In the genomic region with DNA sequence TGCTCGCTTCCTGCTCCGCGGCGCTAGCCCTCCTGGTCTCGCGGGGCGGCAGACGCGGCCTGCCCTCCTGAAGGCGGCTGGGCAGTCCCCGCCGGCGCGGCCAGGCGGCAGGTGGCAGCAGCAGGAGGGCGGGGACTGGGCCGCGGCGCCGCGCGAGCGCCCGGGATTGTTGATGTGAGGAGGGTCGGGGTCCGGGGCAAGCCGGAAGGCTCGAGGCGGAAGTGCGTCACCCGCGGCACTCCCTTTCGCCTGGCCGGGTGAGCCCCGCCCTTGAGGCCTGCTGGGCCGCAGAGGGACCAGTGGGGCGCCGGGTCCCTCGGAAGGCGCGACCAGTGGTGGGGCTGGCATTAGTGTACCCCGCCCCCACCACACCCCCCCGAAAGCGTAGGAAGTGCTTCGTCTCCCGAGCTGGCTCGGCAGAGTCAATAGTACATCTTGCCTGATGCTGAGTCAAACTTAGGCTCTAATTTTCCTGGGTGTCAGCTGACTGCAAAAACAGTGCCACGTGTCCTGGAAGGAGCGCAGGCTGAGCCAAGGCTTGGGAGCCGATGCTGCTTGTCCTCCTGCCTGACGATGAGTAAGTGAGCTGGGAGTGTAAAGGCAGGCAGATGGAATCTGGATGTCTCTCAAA, we compare ENCODE assay signal across 8 mouse cellular contexts. TPM values are rescaled to one million over a fixed set of nuclear protein-coding genes. Genes with fewer than 3 reads are reported as not detected.
DNase-seq lines count a peak whose midpoint lies in the region; ATAC-seq and TF ChIP-seq lines count a peak whose summit lies in the region.

A gene (minus strand): TSS at position 210 of the 631 bp plus-strand sequence.

- DNase-seq in CH12.LX (ENCODE audit: extremely low read depth): peak; percentile 91
- peak; percentile 82 for DNase-seq in c-Kit-positive CD71-positive TER-119-negative erythroid progenitor cells, embryonic 14.5 days (ENCODE audit: low read depth)
- peak; percentile 96 for DNase-seq in heart, postnatal 0 days (ENCODE audit: low spot score)
- peak; percentile 80 for DNase-seq in large intestine, adult 2 months (ENCODE audit: low read depth, low spot score)
- peak; percentile 96 for DNase-seq in liver, postnatal 0 days
- DNase-seq in testis, postnatal 10 days (ENCODE audit: low spot score): peak; percentile 93

- in situ Hi-C loops in CH12.LX (cut with MboI; ENCODE audit: low pct_ligation_motif_present, low pct_unique_long_range_greater_than_20kb, low sequenced_read_pairs): no loop called here

- H3K79me2 ChIP-seq in CH12.LX (replicated peaks; ENCODE audit: control insufficient read depth, extremely low read depth, insufficient read depth, poor library complexity, severe bottlenecking): peaks cover 12% of the 10 kb centered on the region

- peaks cover 3% of the 10 kb centered on the region for H3K9me3 ChIP-seq in CH12.LX (replicated peaks; ENCODE audit: low read length)
- no peaks in the 10 kb centered on the region for H3K9me3 ChIP-seq in forebrain, embryonic 12.5 days
- H3K9me3 ChIP-seq in heart, postnatal 0 days (replicated peaks; ENCODE audit: control insufficient read depth, low read length): no peaks in the 10 kb centered on the region
- no peaks in the 10 kb centered on the region for H3K9me3 ChIP-seq in liver, postnatal 0 days (ENCODE audit: low read length)
- no peaks in the 10 kb centered on the region for H3K9me3 ChIP-seq in neural tube, embryonic 14.5 days (ENCODE audit: control insufficient read depth, low read length)

- dilution Hi-C loops in CH12.LX (cut with MboI; ENCODE audit: extremely low pct_ligation_motif_present, extremely low pct_unique_long_range_greater_than_20kb, low sequenced_read_pairs): no loop called here

- peak in 1 of 2 experiments; percentile 19; a peak in 2 of 4 replicates for TF ChIP-seq CTCF in CH12.LX (conservative IDR thresholded peaks at IDR 0.05 in 1 of 2, IDR thresholded peaks at IDR 0.05 in 1 of 2; ENCODE audit: low read depth in 2 of 2, low read length in 2 of 2)
- no peak for TF ChIP-seq CTCF in heart, postnatal 0 days (IDR thresholded peaks at IDR 0.05; ENCODE audit: low read depth)
- peak; percentile 15; the same call in 1 of the 2 replicates for TF ChIP-seq CTCF in liver, postnatal 0 days (IDR thresholded peaks at IDR 0.05; ENCODE audit: low read depth)

- H3K27ac ChIP-seq in CH12.LX (ENCODE audit: insufficient read depth, low read depth): peak within 1 kb of the TSS; percentile 94
- H3K27ac ChIP-seq in forebrain, embryonic 12.5 days: peak within 1 kb of the TSS; percentile 99
- peak within 1 kb of the TSS; percentile 100 for H3K27ac ChIP-seq in heart, postnatal 0 days (ENCODE audit: low read depth)
- H3K27ac ChIP-seq in liver, postnatal 0 days (ENCODE audit: low read depth): peak within 1 kb of the TSS; percentile 100
- H3K27ac ChIP-seq in neural tube, embryonic 14.5 days (ENCODE audit: low read depth, low read length): peak within 1 kb of the TSS; percentile 98

- H3K4me2 ChIP-seq in CH12.LX (ENCODE audit: insufficient read depth, low read depth, poor library complexity, severe bottlenecking): peak within 1 kb of the TSS; percentile 100
- peak within 1 kb of the TSS; percentile 68 for H3K4me2 ChIP-seq in forebrain, embryonic 12.5 days
- peak within 1 kb of the TSS; percentile 87 for H3K4me2 ChIP-seq in heart, postnatal 0 days (ENCODE audit: low read depth, low read length)
- peak within 1 kb of the TSS; percentile 83 for H3K4me2 ChIP-seq in liver, postnatal 0 days (ENCODE audit: low read depth, low read length)
- H3K4me2 ChIP-seq in neural tube, embryonic 14.5 days (ENCODE audit: low read depth, low read length): peak within 1 kb of the TSS; percentile 92

- peak; percentile 99 for ATAC-seq in forebrain, embryonic 12.5 days (ENCODE audit: low FRiP score)
- peak; percentile 96 for ATAC-seq in heart, postnatal 0 days (ENCODE audit: insufficient read depth, low read depth)
- ATAC-seq in liver, postnatal 0 days: peak; percentile 96
- peak; percentile 98 for ATAC-seq in neural tube, embryonic 14.5 days (ENCODE audit: low read depth)

- H3K9ac ChIP-seq in CH12.LX (ENCODE audit: insufficient read depth, low read depth): peak within 1 kb of the TSS; percentile 86
- peak within 1 kb of the TSS; percentile 95 for H3K9ac ChIP-seq in forebrain, embryonic 12.5 days
- peak within 1 kb of the TSS; percentile 98 for H3K9ac ChIP-seq in heart, postnatal 0 days (replicated peaks; ENCODE audit: low read depth, low read length)
- peak within 1 kb of the TSS; percentile 97 for H3K9ac ChIP-seq in liver, postnatal 0 days (replicated peaks)
- H3K9ac ChIP-seq in neural tube, embryonic 14.5 days (replicated peaks; ENCODE audit: low read depth, low read length): peak within 1 kb of the TSS; percentile 93

- 0 out of 2 replicates have a peak, but pooled peaks have one; percentile 27 for TF ChIP-seq EP300 in CH12.LX (IDR thresholded peaks at IDR 0.05; ENCODE audit: low read length)
- TF ChIP-seq EP300 in heart, postnatal 0 days (IDR thresholded peaks at IDR 0.05; ENCODE audit: low read depth): no peak
- TF ChIP-seq EP300 in liver, postnatal 0 days (IDR thresholded peaks at IDR 0.05; ENCODE audit: low read depth): peak; percentile 41; the same call in 1 of the 2 replicates

- WGBS in forebrain, embryonic 12.5 days: under 1% methylated on average over 45 of the region's 51 CpGs
- under 1% methylated on average over 34 of the region's 51 CpGs for WGBS in heart, postnatal 0 days
- WGBS in large intestine, adult 2 months: under 1% methylated on average over 44 of the region's 51 CpGs
- WGBS in liver, postnatal 0 days (ENCODE audit: insufficient replicate concordance): 1% methylated on average over 23 of the region's 51 CpGs
- under 1% methylated on average over 41 of the region's 51 CpGs for WGBS in neural tube, embryonic 14.5 days

- TF ChIP-seq RAD21 in CH12.LX (IDR thresholded peaks at IDR 0.05; ENCODE audit: low read depth, low read length): no peak

- H3K36me3 ChIP-seq in CH12.LX (replicated peaks in 1 of 2; ENCODE audit: control insufficient read depth in 1 of 2, insufficient read depth in 1 of 2, low read length in 1 of 2): peaks cover 0 to 2% of the 10 kb centered on the region in 2 experiments
- H3K36me3 ChIP-seq in forebrain, embryonic 12.5 days (replicated peaks): no peaks in the 10 kb centered on the region
- no peaks in the 10 kb centered on the region for H3K36me3 ChIP-seq in heart, postnatal 0 days (replicated peaks; ENCODE audit: control insufficient read depth, insufficient read depth, low read length)
- no peaks in the 10 kb centered on the region for H3K36me3 ChIP-seq in liver, postnatal 0 days (replicated peaks; ENCODE audit: insufficient read depth, low read length)
- H3K36me3 ChIP-seq in neural tube, embryonic 14.5 days (ENCODE audit: control insufficient read depth, insufficient read depth, low read length): no peaks in the 10 kb centered on the region

- no peaks in the 10 kb centered on the region for H3K27me3 ChIP-seq in CH12.LX (replicated peaks)
- no peaks in the 10 kb centered on the region for H3K27me3 ChIP-seq in forebrain, embryonic 12.5 days
- no peaks in the 10 kb centered on the region for H3K27me3 ChIP-seq in heart, postnatal 0 days (ENCODE audit: control insufficient read depth, insufficient read depth, low read length)
- H3K27me3 ChIP-seq in liver, postnatal 0 days (ENCODE audit: insufficient read depth, low read length): no peaks in the 10 kb centered on the region
- H3K27me3 ChIP-seq in neural tube, embryonic 14.5 days (ENCODE audit: control insufficient read depth, insufficient read depth, low read length): no peaks in the 10 kb centered on the region

- peak; percentile 87 for TF ChIP-seq POLR2A in CH12.LX (IDR thresholded peaks at IDR 0.05; ENCODE audit: low read depth, low read length)

- H3K4me3 ChIP-seq in CH12.LX (replicated peaks in 1 of 3; ENCODE audit: low read depth in 2 of 3, low read length in 2 of 3, poor library complexity in 1 of 3): peak within 1 kb of the TSS; percentile 84 to 93 (median 87)
- H3K4me3 ChIP-seq in forebrain, embryonic 12.5 days (replicated peaks): peak within 1 kb of the TSS; percentile 95
- H3K4me3 ChIP-seq in heart, postnatal 0 days (ENCODE audit: low read depth, low read length): peak within 1 kb of the TSS; percentile 83
- peak within 1 kb of the TSS; percentile 96 for H3K4me3 ChIP-seq in liver, postnatal 0 days (ENCODE audit: low read depth, low read length)
- H3K4me3 ChIP-seq in neural tube, embryonic 14.5 days (ENCODE audit: low read depth, low read length): peak within 1 kb of the TSS; percentile 93

- peaks cover 3 to 30% of the 10 kb centered on the region in 2 experiments; a peak in 3 of 4 replicates for H3K4me1 ChIP-seq in CH12.LX (ENCODE audit: control insufficient read depth in 1 of 2, insufficient read depth in 2 of 2)
- peaks cover 23% of the 10 kb centered on the region for H3K4me1 ChIP-seq in forebrain, embryonic 12.5 days
- H3K4me1 ChIP-seq in heart, postnatal 0 days (ENCODE audit: control insufficient read depth, insufficient read depth): peaks cover 22% of the 10 kb centered on the region
- peaks cover 24% of the 10 kb centered on the region for H3K4me1 ChIP-seq in liver, postnatal 0 days (ENCODE audit: insufficient read depth)
- H3K4me1 ChIP-seq in neural tube, embryonic 14.5 days (ENCODE audit: control insufficient read depth, insufficient read depth, low read length): peaks cover 15% of the 10 kb centered on the region

TF ChIP-seq in CH12.LX, 34 proteins besides CTCF, POLR2A, EP300 and RAD21 (continues in another document):
- TF ChIP-seq ETS1 (conservative IDR thresholded peaks at IDR 0.05; ENCODE audit: low read depth, low read length): peak; percentile 53; the same call in 1 of the 2 replicates
- TF ChIP-seq USF2 (conservative IDR thresholded peaks at IDR 0.05; ENCODE audit: low read depth, low read length): peak; percentile 51; the same call in 1 of the 2 replicates
- no peak for TF ChIP-seq GABPA (IDR thresholded peaks at IDR 0.05; ENCODE audit: insufficient replicate concordance, low read depth, low read length)
- TF ChIP-seq MXI1 (IDR thresholded peaks at IDR 0.05; ENCODE audit: low read depth, low read length): peak; percentile 99
- no peak for TF ChIP-seq MAFK (IDR thresholded peaks at IDR 0.05; ENCODE audit: insufficient replicate concordance, low read length)
- peak; percentile 58 for TF ChIP-seq BHLHE40 (IDR thresholded peaks at IDR 0.05; ENCODE audit: low read depth, low read length)
- no peak for TF ChIP-seq JUND (conservative IDR thresholded peaks at IDR 0.05; ENCODE audit: low read depth, low read length)

RNA-seq across cellular contexts. Expression of the gene that starts here (rescaled TPM):
- total RNA-seq in CH12.LX (2012; rRNA removed) (3.9 and 4.2 TPM in 2 replicates), CH12.LX (2014; rRNA removed) (8.3 and 9.1 TPM in 2 replicates)
- polyA plus RNA-seq in CH12.LX (2012; ENCODE audit: insufficient read length, low read depth): 11.9 and 16.2 TPM in 2 replicates
- polyA plus RNA-seq in forebrain, embryonic 12.5 days (2016; fragmentation: Nextera tagmentation; extraction: Ambion mirVana): 41.7 and 42.8 TPM in 2 replicates
- total RNA-seq in heart, postnatal 0 days (2014; rRNA removed; ENCODE audit: low replicate concordance): 17.5 and 27.9 TPM in 2 replicates
- polyA plus RNA-seq in heart, postnatal 0 days (2015; fragmentation: Nextera tagmentation; extraction: Ambion mirVana): 26.4 and 27.7 TPM in 2 replicates
- 14.7 and 22.2 TPM in 2 replicates for polyA plus RNA-seq in large intestine, adult 2 months (2012; rRNA removed)
- polyA plus RNA-seq in liver, postnatal 0 days (2015; fragmentation: Nextera tagmentation; extraction: Ambion mirVana): 12.7 and 13.7 TPM in 2 replicates
- polyA plus RNA-seq in neural tube, embryonic 14.5 days (2014; fragmentation: Nextera tagmentation; extraction: Ambion mirVana): 35.6 and 38.6 TPM in 2 replicates

Comparison
In these comparisons a context has a peak if more than half of its experiments do, and no peak if none do; other contexts are left out.
1. Peak in every context shown above with its lines: DNase-seq, ATAC-seq, H3K4me3 ChIP-seq and H3K27ac ChIP-seq.